Mouse (Mus musculus): ENCODE data around the gene Sfxn3. TPM values are rescaled to one million over a fixed set of nuclear protein-coding genes. Genes with fewer than 3 reads are reported as not detected.
A peak's percentile ranks its signal among the peaks of the same experiment; 100 is the strongest.

The Sfxn3 gene
- polyA plus RNA-seq, 1 experiment, result not detected

- Histone ChIP-seq H3K27ac (ENCODE audit: insufficient read depth, low read depth, low read length) (peak overlapping the region; percentile 22; the same call in 1 of the 2 replicates), H3K4me1 (ENCODE audit: control insufficient read depth, insufficient read depth, low read length) (peaks cover 29% of the 10 kb centered on the region), H3K4me3 (ENCODE audit: insufficient read depth, low read depth, low read length) (peak overlapping the region; percentile 99)
- WGBS, result 3% methylated on average over 32 of the region's 32 CpGs
- TF ChIP-seq POLR2A (IDR thresholded peaks at IDR 0.05; ENCODE audit: insufficient read depth, low read depth, low read length) (no peak), CTCF (IDR thresholded peaks at IDR 0.05; ENCODE audit: insufficient read depth, low read depth, low read length) (0 out of 2 replicates have a peak, but pooled peaks have one; percentile 18)
Measured at GRCm38 (mm10) chr19:45075323-45076035, 28.2 kb downstream of the Sfxn3 start.

GRCm38 (mm10) chr19:45076036-45076575 lies 28.8 kb downstream of the Sfxn3 start:
- 26% methylated on average over 17 of the region's 17 CpGs for WGBS

GRCm38 (mm10) chr19:45076586-45077510 lies 29.5 kb downstream of the Sfxn3 start:
- Histone ChIP-seq H3K27ac (ENCODE audit: insufficient read depth, low read depth, low read length) (no peak overlapping the region), H3K4me3 (ENCODE audit: insufficient read depth, low read depth, low read length) (peak overlapping the region; percentile 40), H3K4me1 (ENCODE audit: control insufficient read depth, insufficient read depth, low read length) (peaks cover 36% of the 10 kb centered on the region)
- TF ChIP-seq CTCF (IDR thresholded peaks at IDR 0.05; ENCODE audit: insufficient read depth, low read depth, low read length), result no peak; the same call in 1 of the 2 replicates
- 2% methylated on average over 62 of the region's 62 CpGs for WGBS

More at GRCm38 (mm10) chr19:45076036-45076575, 28.8 kb downstream of the Sfxn3 start:
- TF ChIP-seq CTCF (IDR thresholded peaks at IDR 0.05; ENCODE audit: insufficient read depth, low read depth, low read length) (no peak), POLR2A (IDR thresholded peaks at IDR 0.05; ENCODE audit: insufficient read depth, low read depth, low read length) (no peak)
- no peak overlapping the region for H3K4me3 ChIP-seq (ENCODE audit: insufficient read depth, low read depth, low read length)
- no peak overlapping the region for H3K27ac ChIP-seq (ENCODE audit: insufficient read depth, low read depth, low read length)
- peaks cover 35% of the 10 kb centered on the region for H3K4me1 ChIP-seq (ENCODE audit: control insufficient read depth, insufficient read depth, low read length)

- peaks cover 36% of the 10 kb centered on the region for H3K4me1 ChIP-seq (ENCODE audit: control insufficient read depth, insufficient read depth, low read length)
- no peak overlapping the region for H3K4me3 ChIP-seq (ENCODE audit: insufficient read depth, low read depth, low read length)
- 20% methylated on average over 20 of the region's 20 CpGs for WGBS
- TF ChIP-seq CTCF (IDR thresholded peaks at IDR 0.05; ENCODE audit: insufficient read depth, low read depth, low read length) (no peak), POLR2A (IDR thresholded peaks at IDR 0.05; ENCODE audit: insufficient read depth, low read depth, low read length) (no peak)
- no peak overlapping the region for H3K27ac ChIP-seq (ENCODE audit: insufficient read depth, low read depth, low read length)
Measured at GRCm38 (mm10) chr19:45077742-45078645, 30.7 kb downstream of the Sfxn3 start.

GRCm38 (mm10) chr19:45078971-45079764 lies 31.9 kb downstream of the Sfxn3 start:
- TF ChIP-seq POLR2A (IDR thresholded peaks at IDR 0.05; ENCODE audit: insufficient read depth, low read depth, low read length) (no peak), CTCF (IDR thresholded peaks at IDR 0.05; ENCODE audit: insufficient read depth, low read depth, low read length) (no peak)
- H3K4me3 ChIP-seq (ENCODE audit: insufficient read depth, low read depth, low read length), result no peak overlapping the region
- H3K4me1 ChIP-seq (ENCODE audit: control insufficient read depth, insufficient read depth, low read length), result peaks cover 36% of the 10 kb centered on the region
- 9% methylated on average over 17 of the region's 17 CpGs for WGBS
- no peak overlapping the region for H3K27ac ChIP-seq (ENCODE audit: insufficient read depth, low read depth, low read length)

GRCm38 (mm10) chr19:45079769-45080515 lies 32.6 kb downstream of the Sfxn3 start:
- no peak for TF ChIP-seq POLR2A (IDR thresholded peaks at IDR 0.05; ENCODE audit: insufficient read depth, low read depth, low read length)
- TF ChIP-seq CTCF (IDR thresholded peaks at IDR 0.05; ENCODE audit: insufficient read depth, low read depth, low read length), result no peak
- 2% methylated on average over 45 of the region's 45 CpGs for WGBS
- no peak overlapping the region for H3K27ac ChIP-seq (ENCODE audit: insufficient read depth, low read depth, low read length)
- peaks cover 32% of the 10 kb centered on the region for H3K4me1 ChIP-seq (ENCODE audit: control insufficient read depth, insufficient read depth, low read length)
- peak overlapping the region; percentile 19 for H3K4me3 ChIP-seq (ENCODE audit: insufficient read depth, low read depth, low read length)

GRCm38 (mm10) chr19:45080711-45081110 lies 33.4 kb downstream of the Sfxn3 start:
- WGBS, result 8% methylated on average over 17 of the region's 17 CpGs
- Histone ChIP-seq H3K4me1 (ENCODE audit: control insufficient read depth, insufficient read depth, low read length) (peaks cover 27% of the 10 kb centered on the region), H3K27ac (ENCODE audit: insufficient read depth, low read depth, low read length) (no peak overlapping the region), H3K4me3 (ENCODE audit: insufficient read depth, low read depth, low read length) (peak overlapping the region; percentile 19)
- TF ChIP-seq CTCF (IDR thresholded peaks at IDR 0.05; ENCODE audit: insufficient read depth, low read depth, low read length) (no peak), POLR2A (IDR thresholded peaks at IDR 0.05; ENCODE audit: insufficient read depth, low read depth, low read length) (no peak)
